Mouse (Mus musculus) ovary, postnatal 14 days (tissue): ENCODE measurements around the gene Vmn1r52.
"Not testable (repeated sequence)": the region's sequence is repeated elsewhere in the genome, so short reads cannot be mapped to it uniquely, and the experiment has no call there.

ENCODE experiments used
- DNase-seq: peaks from one replicate; pipeline ENCODE4 v3.0.0; 2022; ENCODE audit warnings: low spot score

Gene Vmn1r52

GRCm38 (mm10) chr6:90174508-90174907 is at the start of gene Vmn1r52:
Gene Vmn1r52, plus strand, starts transcription at chr6:90174808.
- no peak for DNase-seq

GRCm38 (mm10) chr6:90160139-90160538 is 14.5 kb upstream of the Vmn1r52 start:
- DNase-seq, result no peak

DNA sequence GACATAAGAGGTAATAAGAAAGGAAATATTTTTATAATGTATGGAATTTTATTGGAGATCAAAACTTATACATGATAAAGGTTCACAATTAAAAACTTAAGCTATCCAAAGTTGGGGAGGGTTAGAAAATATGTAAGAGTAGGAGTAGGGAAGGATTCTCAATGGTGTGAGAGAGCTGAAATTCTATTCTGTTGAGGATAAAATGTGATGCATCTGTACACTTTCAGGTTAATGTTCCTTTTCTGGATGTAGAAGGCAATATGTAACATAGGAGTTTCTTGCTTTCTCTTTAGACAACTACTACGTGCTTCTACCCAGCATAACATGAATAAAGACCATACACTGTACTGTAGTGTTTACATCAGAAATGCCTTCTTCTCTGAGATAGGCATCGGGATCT is 27.9 kb downstream of the Vmn1r52 start, which contains the start of gene V1ra8:
Gene V1ra8 (plus strand): TSS at position 301 of the 400 bp plus-strand sequence.
- not testable (repeated sequence) for DNase-seq

GRCm38 (mm10) chr6:90224338-90224737 is 49.7 kb downstream of the Vmn1r52 start, which contains the start of gene Vmn1r53:
Gene Vmn1r53, minus strand, starts transcription at chr6:90224438.
- DNase-seq, result no peak
